Mouse (Mus musculus): Measurements from ENCODE around the gene Sema3c.

Gene Sema3c

GRCm38 (mm10) chr5:17648865-17649542, 74.9 kb downstream of the Sema3c start:
- DNase-seq: no peak

DNA sequence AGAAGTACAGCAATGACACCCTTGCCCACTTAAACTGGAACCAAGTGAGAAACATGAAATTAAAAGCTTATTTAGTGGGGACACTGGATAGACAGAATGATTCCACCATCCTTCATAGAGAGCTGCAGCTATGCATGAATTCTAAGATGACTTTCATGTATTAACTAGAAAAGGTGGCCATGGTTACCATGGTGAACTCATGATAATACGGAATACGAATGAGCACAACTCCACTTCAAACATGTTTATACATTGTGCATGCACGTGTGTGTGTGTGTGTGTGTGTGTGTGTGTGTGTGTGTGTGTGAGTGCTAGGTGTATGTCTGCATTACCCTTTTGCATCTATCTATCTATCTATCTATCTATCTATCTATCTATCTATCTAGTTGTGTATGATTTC, 87.1 kb downstream of the Sema3c start:
- no peak for DNase-seq

GRCm38 (mm10) chr5:17671356-17671755, 97.3 kb downstream of the Sema3c start:
- no peak for DNase-seq

GRCm38 (mm10) chr5:17680862-17681261, 106.8 kb downstream of the Sema3c start:
- DNase-seq: no peak

- DNase-seq: peak; percentile 3
These were observed 115.0 kb downstream of the Sema3c start for GRCm38 (mm10) chr5:17689121-17689520.

DNA sequence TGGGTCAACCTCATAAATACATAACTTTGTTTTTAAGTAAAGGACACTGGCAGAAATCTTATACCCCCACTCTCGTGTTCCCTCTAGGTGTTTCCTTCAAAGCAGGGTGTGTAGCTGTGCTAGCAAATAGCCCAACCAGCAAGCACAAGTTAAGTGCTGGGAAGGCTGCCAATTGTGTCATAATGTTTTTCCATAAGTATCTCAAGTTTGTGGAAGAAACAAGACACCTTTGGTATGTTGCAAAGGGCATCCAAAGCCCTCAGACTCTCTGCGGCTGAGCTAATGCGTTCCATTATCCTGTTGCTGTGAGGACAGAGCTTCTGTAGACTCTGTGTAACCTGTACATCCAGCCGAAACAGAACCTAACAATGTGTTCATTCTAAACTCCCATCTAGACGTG, 115.5 kb downstream of the Sema3c start:
- peak; percentile 16 for DNase-seq

GRCm38 (mm10) chr5:17695366-17695765, 121.3 kb downstream of the Sema3c start:
- no peak for DNase-seq

GRCm38 (mm10) chr5:17698905-17699304, 124.8 kb downstream of the Sema3c start:
- DNase-seq: no peak

GRCm38 (mm10) chr5:17704160-17704559, 130.1 kb downstream of the Sema3c start:
- no peak for DNase-seq

GRCm38 (mm10) chr5:17707086-17707485, 133.0 kb downstream of the Sema3c start:
- no peak for DNase-seq

DNA sequence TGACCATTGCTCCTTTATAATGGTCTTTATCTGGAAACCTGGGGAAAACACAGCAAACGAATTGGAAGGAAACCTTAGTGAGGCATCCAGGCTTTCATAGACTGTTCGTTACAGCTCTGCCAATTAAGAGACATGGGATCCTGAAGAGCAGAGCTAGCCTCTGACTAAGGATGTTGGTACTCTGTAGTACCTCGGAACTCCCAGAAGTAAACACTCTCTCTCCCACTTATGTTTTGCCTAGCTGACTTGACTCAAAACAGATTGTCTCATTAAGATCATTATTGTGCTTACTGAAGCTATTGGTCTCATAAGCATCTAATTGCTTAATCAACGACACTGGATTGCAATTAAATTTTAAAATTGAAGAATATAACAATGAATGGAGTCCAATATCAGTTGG, 138.3 kb downstream of the Sema3c start:
- no peak for DNase-seq

DNA sequence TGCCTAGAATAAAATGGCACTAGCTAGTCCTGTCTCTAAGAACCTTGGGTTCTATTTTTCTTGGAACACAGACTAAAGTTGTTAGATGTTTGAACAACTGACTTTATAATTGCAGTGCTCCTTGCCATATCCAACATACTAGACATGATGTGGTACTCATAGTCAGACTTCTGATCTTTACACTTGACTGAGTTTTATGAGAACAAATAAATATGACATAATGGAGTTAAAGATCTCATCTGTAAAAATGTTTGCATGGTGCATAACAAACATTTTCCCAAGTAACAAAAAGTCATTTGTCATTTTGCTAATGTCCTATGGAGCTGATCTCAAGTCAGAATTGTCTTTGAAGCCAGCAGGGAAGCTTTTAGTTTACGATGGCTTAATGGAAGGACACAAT, 141.1 kb downstream of the Sema3c start:
- DNase-seq: no peak

DNA sequence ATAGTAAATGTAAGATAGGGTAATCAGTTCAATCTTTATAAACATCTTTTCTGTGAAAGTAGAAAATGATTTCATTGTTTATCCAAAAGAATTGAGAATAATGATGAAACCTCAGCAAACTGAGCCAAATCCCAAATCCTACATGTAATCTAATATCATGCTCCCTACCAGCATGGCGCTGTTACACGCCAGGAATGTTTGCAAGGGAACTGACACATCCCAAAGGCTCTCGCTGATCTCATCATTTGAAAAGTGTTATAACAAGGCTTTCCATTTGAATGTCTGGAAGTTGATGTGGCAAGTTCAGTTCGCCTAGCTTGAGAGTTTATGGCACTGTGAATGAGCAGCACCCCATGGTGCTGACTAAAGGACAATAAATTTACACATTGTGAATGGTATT, 145.9 kb downstream of the Sema3c start:
- no peak for DNase-seq

- no peak for DNase-seq
These were observed 149.9 kb downstream of the Sema3c start for GRCm38 (mm10) chr5:17724031-17724430.

DNA sequence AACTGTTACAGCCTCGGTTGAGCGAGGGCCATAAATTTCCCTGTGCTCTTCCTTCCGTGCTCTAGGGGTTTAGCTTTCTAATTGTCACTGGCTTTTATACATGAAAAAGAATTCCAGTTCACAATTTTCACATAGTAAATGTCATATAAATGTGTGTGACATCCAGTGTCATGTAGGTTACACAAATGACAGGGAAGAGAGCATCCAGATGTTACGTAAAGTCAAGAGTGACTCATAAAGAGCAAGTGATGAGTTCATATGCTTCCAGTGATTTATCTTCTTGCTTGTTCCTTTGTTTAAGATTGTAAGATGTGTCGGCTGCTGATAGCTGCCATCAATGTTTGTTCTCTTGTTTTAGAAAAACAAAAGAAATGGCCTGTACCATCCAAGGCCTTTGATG, 154.0 kb downstream of the Sema3c start:
- DNase-seq: no peak

GRCm38 (mm10) chr5:17739805-17740204, 165.7 kb downstream of the Sema3c start:
- DNase-seq: no peak

GRCm38 (mm10) chr5:17746520-17746919, 172.4 kb downstream of the Sema3c start:
- DNase-seq: no peak

- DNase-seq: no peak
These were observed 173.1 kb downstream of the Sema3c start for GRCm38 (mm10) chr5:17747143-17747542.

GRCm38 (mm10) chr5:17748293-17748692, 174.2 kb downstream of the Sema3c start:
- no peak for DNase-seq

- no peak for DNase-seq
These were observed 179.5 kb downstream of the Sema3c start for GRCm38 (mm10) chr5:17753471-17754005.

GRCm38 (mm10) chr5:17766006-17766677, 192.1 kb downstream of the Sema3c start:
- no peak for DNase-seq

- no peak for DNase-seq
These were observed 196.2 kb downstream of the Sema3c start for GRCm38 (mm10) chr5:17770328-17770727.

- DNase-seq: no peak
These were observed 202.5 kb downstream of the Sema3c start for GRCm38 (mm10) chr5:17776571-17776970.

All from kidney, adult 11 months (tissue).